Mouse (Mus musculus): ENCODE data around the gene Eme1.

The Eme1 gene

GRCm38 (mm10) chr11:94600447-94600846 is 53.3 kb downstream of the Eme1 start:
- DNase-seq (ENCODE audit: extremely low read depth, insufficient read length, low spot score), result no peak

GRCm38 (mm10) chr11:94598437-94599120 is 55.2 kb downstream of the Eme1 start:
- DNase-seq (ENCODE audit: extremely low read depth, insufficient read length, low spot score), result no peak

GRCm38 (mm10) chr11:94597319-94597718 is 56.4 kb downstream of the Eme1 start:
- DNase-seq (ENCODE audit: extremely low read depth, insufficient read length, low spot score), result peak; percentile 80

DNA sequence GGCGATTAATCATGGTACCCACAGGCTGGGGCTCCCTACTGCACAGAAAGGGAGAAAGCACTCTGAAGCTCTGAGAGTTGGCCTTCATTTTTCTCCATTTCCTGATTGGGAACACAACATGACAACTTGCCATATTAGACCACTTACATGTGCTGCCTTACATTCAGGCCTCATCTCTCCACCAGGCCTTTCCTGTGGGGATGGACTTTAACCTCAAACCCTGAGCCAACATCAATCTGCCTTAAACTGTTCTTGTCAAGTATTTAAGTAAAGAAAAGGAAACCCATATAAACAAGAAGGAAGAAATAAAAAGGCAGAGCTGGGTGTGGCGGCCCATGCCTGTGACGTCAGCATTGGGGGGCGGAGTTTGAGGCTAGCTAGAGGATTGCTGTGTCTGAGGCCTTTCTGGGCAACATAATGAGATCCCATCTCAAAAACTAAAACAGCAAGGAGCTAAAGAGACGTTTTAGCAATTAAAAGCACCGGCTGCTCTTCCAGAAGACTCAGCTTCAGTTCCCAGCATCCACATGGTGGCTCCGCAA is 57.4 kb downstream of the Eme1 start:
- peak; percentile 22 for DNase-seq (ENCODE audit: extremely low read depth, insufficient read length, low spot score)

Measured in 3134 (cell line).